Mouse (Mus musculus) lung, embryonic 14.5 days (tissue): ENCODE results near the gene Ppp6r2. TPM values are rescaled to one million over a fixed set of nuclear protein-coding genes. Genes with fewer than 3 reads are reported as not detected.

Source experiments
- ATAC-seq: fragments of 200-750 bp; cut with Nextera tagmentation; 2 replicates; pipeline ENCODE4 v1.8.0; 2017; ENCODE audit warnings: mild to moderate bottlenecking, moderate TSS enrichment, moderate library complexity; ENCODE audit not compliant: insufficient read depth
- DNase-seq: peaks from one replicate; pipeline ENCODE4 v3.0.0-alpha.2; 2015
- H3K27ac ChIP-seq: fragments of 300-500 bp; sonication (generic); 2 replicates; pipeline ENCODE4 v1.5.1; 2014; ENCODE audit warnings: low read depth, mild to moderate bottlenecking, moderate library complexity
- H3K27me3 ChIP-seq: fragments of 300-500 bp; sonication (generic); 2 replicates; pipeline ENCODE4 v1.6.1; 2014; ENCODE audit warnings: low read length, control low read depth; ENCODE audit not compliant: insufficient read depth
- H3K36me3 ChIP-seq: fragments of 300-500 bp; sonication (generic); 2 replicates; pipeline ENCODE4 v1.6.1; 2014; ENCODE audit warnings: control low read depth; ENCODE audit not compliant: insufficient read depth
- H3K4me1 ChIP-seq: fragments of 300-500 bp; sonication (generic); 2 replicates; pipeline ENCODE4 v1.6.1; 2014; ENCODE audit warnings: antibody characterized with exemption, control low read depth; ENCODE audit not compliant: insufficient read depth
- H3K4me2 ChIP-seq: fragments of 300-500 bp; sonication (generic); 2 replicates; pipeline ENCODE4 v1.6.1; 2014; ENCODE audit warnings: mild to moderate bottlenecking
- H3K4me3 ChIP-seq: fragments of 300-500 bp; sonication (generic); 2 replicates; pipeline ENCODE4 v1.5.1; 2014; ENCODE audit warnings: low read depth, low read length
- H3K9ac ChIP-seq: fragments of 300-500 bp; sonication (generic); 2 replicates; pipeline ENCODE4 v1.6.1; 2014
- H3K9me3 ChIP-seq: fragments of 300-500 bp; sonication (generic); 2 replicates; pipeline ENCODE4 v1.6.1; 2016; ENCODE audit warnings: low read depth, low read length, control low read depth
- CTCF ChIP-seq: IDR thresholded peaks from 2 replicates; pipeline ENCODE4 v1.5.1; 2016; ENCODE audit warnings: antibody characterized with exemption, low read depth
- WGBS: fragments of 180-500 bp; shearing (Covaris S2); extraction: QIAGEN DNeasy Blood & Tissue Kit; methylation state at CpG from one replicate; pipeline ENCODE4 v1.1.7; 2014; 5-methylcytosine and 5-hydroxymethylcytosine counted together
- polyA plus RNA-seq: library from polyadenylated mRNA; unstranded; fragments of >200 nt; fragmentation: Nextera tagmentation; extraction: Ambion mirVana; gene quantifications from 2 replicates; pipeline ENCODE4 v1.2.1, GENCODE M21; 2014

The Ppp6r2 gene
- polyA plus RNA-seq, 1 experiment from 2014 or later, result 27.8 TPM

- ATAC-seq, result no peak
- H3K4me3 ChIP-seq, result no peak overlapping the region
- WGBS, result 43% methylated on average over 2 of the region's 2 CpGs
- H3K27ac ChIP-seq, result no peak overlapping the region
- DNase-seq, result no peak
- H3K4me1 ChIP-seq, result peaks cover 3% of the 10 kb centered on the region; the same call in 1 of the 2 replicates
- no peak overlapping the region for H3K9ac ChIP-seq
- H3K27me3 ChIP-seq, result no peaks in the 10 kb centered on the region
- no peak overlapping the region for H3K4me2 ChIP-seq
- H3K9me3 ChIP-seq, result no peaks in the 10 kb centered on the region
- no peak for TF ChIP-seq CTCF
- H3K36me3 ChIP-seq, result peaks cover 97% of the 10 kb centered on the region
These were observed 81.4 kb downstream of the Ppp6r2 start for GRCm38 (mm10) chr15:89292795-89293194.

DNA sequence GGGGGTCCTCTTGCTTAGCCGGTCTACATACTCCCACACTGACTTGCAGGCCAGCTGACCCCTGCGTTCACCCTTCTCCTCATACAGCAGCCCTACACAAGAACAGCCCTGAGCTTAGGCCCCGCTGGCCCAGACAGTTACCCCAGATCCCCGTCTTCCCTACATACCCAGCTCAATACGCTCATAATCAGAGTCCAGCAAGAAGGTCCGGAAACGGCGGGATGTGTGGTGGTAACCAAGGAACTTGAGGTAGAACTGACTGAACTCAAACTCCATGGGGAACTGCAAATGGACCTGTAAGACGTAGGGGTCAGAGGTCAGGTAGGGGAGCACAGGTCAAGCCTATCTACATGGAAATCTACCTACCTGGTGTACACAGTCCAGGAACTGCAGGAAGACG lies 82.4 kb downstream of the Ppp6r2 start:
- no peaks in the 10 kb centered on the region for H3K9me3 ChIP-seq
- H3K4me3 ChIP-seq, result no peak overlapping the region
- no peak overlapping the region for H3K9ac ChIP-seq
- TF ChIP-seq CTCF, result no peak
- H3K27me3 ChIP-seq, result no peaks in the 10 kb centered on the region
- H3K27ac ChIP-seq, result no peak overlapping the region
- H3K36me3 ChIP-seq, result peaks cover 93% of the 10 kb centered on the region
- H3K4me2 ChIP-seq, result no peak overlapping the region
- H3K4me1 ChIP-seq, result peaks cover 3% of the 10 kb centered on the region; the same call in 1 of the 2 replicates
- no peak for DNase-seq
- 94% methylated on average over 10 of the region's 10 CpGs for WGBS
- no peak for ATAC-seq

GRCm38 (mm10) chr15:89295580-89296165 lies 84.3 kb downstream of the Ppp6r2 start:
- no peak for TF ChIP-seq CTCF
- Histone ChIP-seq H3K27ac (no peak overlapping the region), H3K4me2 (no peak overlapping the region), H3K36me3 (peaks cover 90% of the 10 kb centered on the region), H3K27me3 (no peaks in the 10 kb centered on the region), H3K9me3 (no peaks in the 10 kb centered on the region), H3K4me3 (no peak overlapping the region), H3K4me1 (peaks cover 3% of the 10 kb centered on the region; the same call in 1 of the 2 replicates), H3K9ac (no peak overlapping the region)
- no peak for DNase-seq
- WGBS, result 78% methylated on average over 8 of the region's 8 CpGs
- ATAC-seq, result peak; percentile 28; the same call in 1 of the 2 replicates

GRCm38 (mm10) chr15:89296465-89296864 lies 85.1 kb downstream of the Ppp6r2 start:
- DNase-seq (peak; percentile 89), ATAC-seq (peak; percentile 54; the same call in 1 of the 2 replicates)
- H3K4me3 ChIP-seq, result no peak overlapping the region
- no peak overlapping the region for H3K27ac ChIP-seq
- peaks cover 90% of the 10 kb centered on the region for H3K36me3 ChIP-seq
- no peaks in the 10 kb centered on the region for H3K9me3 ChIP-seq
- no peaks in the 10 kb centered on the region for H3K27me3 ChIP-seq
- H3K4me1 ChIP-seq, result peaks cover 3% of the 10 kb centered on the region; the same call in 1 of the 2 replicates
- no peak for TF ChIP-seq CTCF
- 25% methylated on average over 1 of the region's 1 CpGs for WGBS
- no peak overlapping the region for H3K4me2 ChIP-seq
- H3K9ac ChIP-seq, result no peak overlapping the region

DNA sequence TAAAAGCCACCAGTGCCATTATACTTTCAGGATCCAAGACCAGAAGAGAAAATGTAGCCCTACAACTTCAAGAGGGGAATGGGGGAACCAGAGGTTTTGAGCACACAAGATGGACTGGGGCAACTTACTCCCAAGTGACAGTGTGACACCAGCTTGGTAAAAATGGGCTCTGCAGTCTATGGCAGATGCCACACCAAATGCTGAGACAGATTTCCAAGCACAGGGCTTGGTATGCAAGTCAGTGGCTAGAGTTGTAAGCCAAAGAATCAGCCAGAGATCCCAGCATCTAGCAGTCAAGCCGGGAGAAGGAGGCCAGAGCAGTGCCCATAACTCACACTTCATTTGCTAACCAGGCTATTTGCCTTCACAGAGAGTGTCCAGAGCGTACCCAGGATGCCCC lies 86.3 kb downstream of the Ppp6r2 start:
- no peak overlapping the region for H3K4me3 ChIP-seq
- no peak overlapping the region for H3K9ac ChIP-seq
- no peak for TF ChIP-seq CTCF
- peaks cover 3% of the 10 kb centered on the region; the same call in 1 of the 2 replicates for H3K4me1 ChIP-seq
- peaks cover 90% of the 10 kb centered on the region for H3K36me3 ChIP-seq
- WGBS, result 100% methylated on average over 2 of the region's 2 CpGs
- H3K9me3 ChIP-seq, result no peaks in the 10 kb centered on the region
- DNase-seq (no peak), ATAC-seq (no peak)
- no peak overlapping the region for H3K4me2 ChIP-seq
- H3K27me3 ChIP-seq, result no peaks in the 10 kb centered on the region
- no peak overlapping the region for H3K27ac ChIP-seq

DNA sequence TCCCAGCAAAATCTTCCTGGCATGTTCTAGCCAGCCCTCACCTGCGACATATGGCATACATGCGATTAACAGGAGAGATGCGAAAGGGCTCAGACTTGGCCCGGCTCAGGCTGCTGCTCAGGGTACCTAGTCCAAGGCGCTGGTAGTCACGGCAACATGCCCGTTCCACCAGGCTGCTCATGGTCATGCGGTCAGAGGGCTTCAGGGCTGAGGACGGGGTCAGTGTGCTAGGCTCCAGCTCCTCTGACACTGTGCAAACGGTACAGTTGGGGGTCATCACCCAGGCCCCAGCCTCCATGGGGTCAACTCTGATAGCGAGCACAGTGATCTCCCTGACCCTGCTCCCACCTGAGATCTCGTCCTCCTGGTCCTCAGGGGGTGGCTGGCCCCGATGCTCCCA lies 88.8 kb downstream of the Ppp6r2 start:
- Histone ChIP-seq H3K36me3 (peaks cover 90% of the 10 kb centered on the region), H3K9ac (no peak overlapping the region), H3K9me3 (no peaks in the 10 kb centered on the region), H3K27ac (no peak overlapping the region), H3K4me1 (peaks cover 3% of the 10 kb centered on the region; the same call in 1 of the 2 replicates), H3K27me3 (no peaks in the 10 kb centered on the region), H3K4me2 (no peak overlapping the region), H3K4me3 (no peak overlapping the region)
- 90% methylated on average over 13 of the region's 13 CpGs for WGBS
- ATAC-seq (no peak), DNase-seq (no peak)
- TF ChIP-seq CTCF, result no peak

DNA sequence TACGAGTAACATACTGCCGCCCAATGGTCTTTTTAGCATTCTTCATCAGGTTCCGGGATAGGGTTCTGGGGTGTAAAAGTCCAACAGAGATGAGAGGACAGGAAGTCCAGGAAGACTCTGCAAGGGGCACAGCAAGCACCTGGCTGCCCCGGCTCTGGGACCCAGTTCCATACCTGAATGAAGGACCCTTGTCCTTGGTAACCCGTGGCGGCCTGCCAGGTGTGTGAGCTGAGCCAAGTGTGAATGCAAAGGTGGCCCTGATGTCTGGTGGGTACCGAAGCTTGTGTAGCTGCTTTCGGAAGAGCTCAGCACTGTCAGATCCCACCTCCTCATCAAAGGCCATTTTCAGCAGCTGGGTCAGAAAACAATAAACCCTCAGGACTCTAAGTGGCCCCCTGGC lies 89.2 kb downstream of the Ppp6r2 start:
- no peak for ATAC-seq
- Histone ChIP-seq H3K4me2 (no peak overlapping the region), H3K27me3 (no peaks in the 10 kb centered on the region), H3K4me1 (peaks cover 3% of the 10 kb centered on the region; the same call in 1 of the 2 replicates), H3K36me3 (peaks cover 90% of the 10 kb centered on the region), H3K9me3 (no peaks in the 10 kb centered on the region), H3K27ac (no peak overlapping the region), H3K4me3 (no peak overlapping the region), H3K9ac (no peak overlapping the region)
- WGBS, result 95% methylated on average over 8 of the region's 8 CpGs
- no peak for DNase-seq
- no peak for TF ChIP-seq CTCF
